Mouse (Mus musculus): Measurements from ENCODE around the gene Gm9046. TPM values are rescaled to one million over a fixed set of nuclear protein-coding genes. Genes with fewer than 3 reads are reported as not detected.

The Gm9046 gene
- not detected for polyA plus RNA-seq (2014; fragmentation: Illumina TruSeq; extraction: RNeasy Lipid Tissue Mini Kit (QIAGEN cat#74804); ENCODE audit: low read depth, low replicate concordance)

GRCm38 (mm10) chr10:118343155-118343554 is at the start of gene Gm9046:
TSS of gene Gm9046 (minus strand) at chr10:118343255.

GRCm38 (mm10) chr10:118354005-118354404 is 10.9 kb upstream of the Gm9046 start, which contains the start of gene Gm9049:
TSS of gene Gm9049 (minus strand) at chr10:118354105.

GRCm38 (mm10) chr10:118348579-118348978 is 5.5 kb upstream of the Gm9046 start, which contains the start of gene Gm9048:
TSS of gene Gm9048 (minus strand) at chr10:118348679.

GRCm38 (mm10) chr10:118337731-118338130 is 5.3 kb downstream of the Gm9046 start, which contains the start of gene Gm9045:
TSS of gene Gm9045 (minus strand) at chr10:118337831.

DNA sequence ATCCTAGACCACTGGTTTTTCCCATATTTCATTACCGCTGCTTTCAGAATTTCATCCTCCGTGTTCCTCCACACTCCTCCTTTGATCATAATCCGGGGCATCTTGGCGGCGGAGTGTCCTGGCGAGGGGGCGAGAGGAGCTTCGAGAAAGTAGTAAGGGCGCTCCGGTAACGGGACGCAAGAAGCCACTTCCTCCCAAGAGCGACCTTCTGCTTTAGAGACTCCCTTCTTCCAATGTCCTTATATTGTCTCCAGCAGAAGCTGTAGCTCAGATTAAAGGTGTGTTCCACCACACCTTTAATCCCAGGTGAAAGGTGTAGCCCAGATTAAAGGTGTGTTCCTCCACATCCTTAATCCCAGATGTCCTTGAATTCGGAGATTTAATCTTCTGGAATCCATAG is 10.7 kb downstream of the Gm9046 start, which contains the start of gene Gm9044:
Gene Gm9044, minus strand, starts transcription at position 101 of the 400 bp plus-strand sequence.

DNA sequence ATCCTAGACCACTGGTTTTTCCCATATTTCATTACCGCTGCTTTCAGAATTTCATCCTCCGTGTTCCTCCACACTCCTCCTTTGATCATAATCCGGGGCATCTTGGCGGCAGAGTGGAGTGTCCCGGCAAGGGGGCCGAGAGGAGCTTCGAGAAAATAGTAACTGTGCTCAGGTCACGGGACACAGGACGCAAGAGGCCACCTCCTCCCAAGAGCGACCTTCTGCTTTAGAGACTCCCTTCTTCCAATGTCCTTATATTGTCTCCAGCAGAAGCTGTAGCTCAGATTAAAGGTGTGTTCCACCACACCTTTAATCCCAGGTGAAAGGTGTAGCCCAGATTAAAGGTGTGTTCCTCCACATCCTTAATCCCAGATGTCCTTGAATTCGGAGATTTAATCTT is 16.2 kb downstream of the Gm9046 start, which contains the start of gene Gm9040:
Gene Gm9040, minus strand, starts transcription at position 101 of the 400 bp plus-strand sequence.

GRCm38 (mm10) chr10:118294938-118295337 is 48.1 kb downstream of the Gm9046 start, which contains the start of gene Iltifb:
TSS of gene Iltifb (minus strand) at chr10:118295038.

Other genes starting within 250 kb of the Gm9046 start
- gene Mdm1, start 201.4 kb downstream of the Gm9046 start, polyA plus RNA-seq (2014; fragmentation: Illumina TruSeq; extraction: RNeasy Lipid Tissue Mini Kit (QIAGEN cat#74804); ENCODE audit: low read depth, low replicate concordance), result 4.4 TPM
- gene Il22, start 138.3 kb downstream of the Gm9046 start, polyA plus RNA-seq (2014; fragmentation: Illumina TruSeq; extraction: RNeasy Lipid Tissue Mini Kit (QIAGEN cat#74804); ENCODE audit: low read depth, low replicate concordance), result not detected
- not detected for gene Gm32717, start 102.5 kb downstream of the Gm9046 start, polyA plus RNA-seq (2014; fragmentation: Illumina TruSeq; extraction: RNeasy Lipid Tissue Mini Kit (QIAGEN cat#74804); ENCODE audit: low read depth, low replicate concordance)
- gene Gm32802, start 84.6 kb downstream of the Gm9046 start, polyA plus RNA-seq (2014; fragmentation: Illumina TruSeq; extraction: RNeasy Lipid Tissue Mini Kit (QIAGEN cat#74804); ENCODE audit: low read depth, low replicate concordance), result not detected
- not detected for gene Iltifb, start 48.2 kb downstream of the Gm9046 start, polyA plus RNA-seq (2014; fragmentation: Illumina TruSeq; extraction: RNeasy Lipid Tissue Mini Kit (QIAGEN cat#74804); ENCODE audit: low read depth, low replicate concordance)
- gene Gm9040, start 16.3 kb downstream of the Gm9046 start, polyA plus RNA-seq (2014; fragmentation: Illumina TruSeq; extraction: RNeasy Lipid Tissue Mini Kit (QIAGEN cat#74804); ENCODE audit: low read depth, low replicate concordance), result not detected
- not detected for gene Gm9044, start 10.8 kb downstream of the Gm9046 start, polyA plus RNA-seq (2014; fragmentation: Illumina TruSeq; extraction: RNeasy Lipid Tissue Mini Kit (QIAGEN cat#74804); ENCODE audit: low read depth, low replicate concordance)
- gene Gm9045, start 5.4 kb downstream of the Gm9046 start, polyA plus RNA-seq (2014; fragmentation: Illumina TruSeq; extraction: RNeasy Lipid Tissue Mini Kit (QIAGEN cat#74804); ENCODE audit: low read depth, low replicate concordance), result not detected
- not detected for gene Gm9048, start 5.4 kb upstream of the Gm9046 start, polyA plus RNA-seq (2014; fragmentation: Illumina TruSeq; extraction: RNeasy Lipid Tissue Mini Kit (QIAGEN cat#74804); ENCODE audit: low read depth, low replicate concordance)
- gene Gm9049, start 10.8 kb upstream of the Gm9046 start, polyA plus RNA-seq (2014; fragmentation: Illumina TruSeq; extraction: RNeasy Lipid Tissue Mini Kit (QIAGEN cat#74804); ENCODE audit: low read depth, low replicate concordance), result not detected
- not detected for gene Ifng, start 97.8 kb upstream of the Gm9046 start, polyA plus RNA-seq (2014; fragmentation: Illumina TruSeq; extraction: RNeasy Lipid Tissue Mini Kit (QIAGEN cat#74804); ENCODE audit: low read depth, low replicate concordance)